Mouse (Mus musculus): ENCODE data around the gene Pard6a. TPM values are rescaled to one million over a fixed set of nuclear protein-coding genes. Genes with fewer than 3 reads are reported as not detected.

The Pard6a gene
- polyA plus RNA-seq, 1 experiment from 2014 or later: 10.9 TPM

GRCm38 (mm10) chr8:105695080-105695780 lies 5.7 kb upstream of the Pard6a start:
- Histone ChIP-seq H3K9ac (ENCODE audit: low read depth, low read length) (no peak overlapping the region), H3K4me1 (ENCODE audit: control insufficient read depth, insufficient read depth, low read length) (peaks cover 14% of the 10 kb centered on the region), H3K36me3 (ENCODE audit: control insufficient read depth, insufficient read depth, low read length) (peaks cover 3% of the 10 kb centered on the region; the same call in 1 of the 2 replicates), H3K9me3 (replicated peaks; ENCODE audit: control insufficient read depth, low read length) (no peaks in the 10 kb centered on the region), H3K4me3 (ENCODE audit: low read depth, low read length) (no peak overlapping the region), H3K27me3 (ENCODE audit: control insufficient read depth, insufficient read depth, low read length) (peaks cover 21% of the 10 kb centered on the region), H3K4me2 (no peak overlapping the region), H3K27ac (ENCODE audit: low read depth, low read length) (no peak overlapping the region)
- 72% methylated on average over 30 of the region's 30 CpGs for WGBS (ENCODE audit: insufficient replicate concordance)
- no peak for ATAC-seq (replicated peaks; ENCODE audit: insufficient number of reproducible peaks, low FRiP score, low TSS enrichment)

GRCm38 (mm10) chr8:105697196-105697780 lies 3.7 kb upstream of the Pard6a start:
- H3K4me2 ChIP-seq: no peak overlapping the region
- H3K4me1 ChIP-seq (ENCODE audit: control insufficient read depth, insufficient read depth, low read length): peaks cover 23% of the 10 kb centered on the region
- no peak overlapping the region for H3K4me3 ChIP-seq (ENCODE audit: low read depth, low read length)
- peaks cover 3% of the 10 kb centered on the region; the same call in 1 of the 2 replicates for H3K36me3 ChIP-seq (ENCODE audit: control insufficient read depth, insufficient read depth, low read length)
- 87% methylated on average over 17 of the region's 17 CpGs for WGBS (ENCODE audit: insufficient replicate concordance)
- H3K9me3 ChIP-seq (replicated peaks; ENCODE audit: control insufficient read depth, low read length): no peaks in the 10 kb centered on the region
- H3K27me3 ChIP-seq (ENCODE audit: control insufficient read depth, insufficient read depth, low read length): peaks cover 15% of the 10 kb centered on the region
- no peak overlapping the region for H3K9ac ChIP-seq (ENCODE audit: low read depth, low read length)
- no peak overlapping the region for H3K27ac ChIP-seq (ENCODE audit: low read depth, low read length)
- ATAC-seq (replicated peaks; ENCODE audit: insufficient number of reproducible peaks, low FRiP score, low TSS enrichment): no peak

- no peak overlapping the region for H3K9ac ChIP-seq (ENCODE audit: low read depth, low read length)
- ATAC-seq (replicated peaks; ENCODE audit: insufficient number of reproducible peaks, low FRiP score, low TSS enrichment): no peak
- 89% methylated on average over 5 of the region's 5 CpGs for WGBS (ENCODE audit: insufficient replicate concordance)
Observed at GRCm38 (mm10) chr8:105698734-105699133, 2.2 kb upstream of the Pard6a start.

GRCm38 (mm10) chr8:105699488-105700215 lies 1.3 kb upstream of the Pard6a start:
- WGBS (ENCODE audit: insufficient replicate concordance): 88% methylated on average over 11 of the region's 11 CpGs
- H3K9me3 ChIP-seq (replicated peaks; ENCODE audit: control insufficient read depth, low read length): no peaks in the 10 kb centered on the region
- peak overlapping the region; percentile 98 for H3K4me2 ChIP-seq
- no peak for ATAC-seq (replicated peaks; ENCODE audit: insufficient number of reproducible peaks, low FRiP score, low TSS enrichment)
- H3K27ac ChIP-seq (ENCODE audit: low read depth, low read length): no peak overlapping the region
- H3K36me3 ChIP-seq (ENCODE audit: control insufficient read depth, insufficient read depth, low read length): peaks cover 3% of the 10 kb centered on the region; the same call in 1 of the 2 replicates
- peak overlapping the region; percentile 69 for H3K4me3 ChIP-seq (ENCODE audit: low read depth, low read length)
- H3K4me1 ChIP-seq (ENCODE audit: control insufficient read depth, insufficient read depth, low read length): peaks cover 13% of the 10 kb centered on the region
- H3K27me3 ChIP-seq (ENCODE audit: control insufficient read depth, insufficient read depth, low read length): peaks cover 6% of the 10 kb centered on the region
- H3K9ac ChIP-seq (ENCODE audit: low read depth, low read length): peak overlapping the region; percentile 77

More at GRCm38 (mm10) chr8:105698734-105699133, 2.2 kb upstream of the Pard6a start:
- no peaks in the 10 kb centered on the region for H3K9me3 ChIP-seq (replicated peaks; ENCODE audit: control insufficient read depth, low read length)
- no peak overlapping the region for H3K4me2 ChIP-seq
- H3K4me3 ChIP-seq (ENCODE audit: low read depth, low read length): no peak overlapping the region
- peaks cover 21% of the 10 kb centered on the region for H3K4me1 ChIP-seq (ENCODE audit: control insufficient read depth, insufficient read depth, low read length)
- peaks cover 13% of the 10 kb centered on the region for H3K27me3 ChIP-seq (ENCODE audit: control insufficient read depth, insufficient read depth, low read length)
- peaks cover 3% of the 10 kb centered on the region; the same call in 1 of the 2 replicates for H3K36me3 ChIP-seq (ENCODE audit: control insufficient read depth, insufficient read depth, low read length)
- no peak overlapping the region for H3K27ac ChIP-seq (ENCODE audit: low read depth, low read length)

- Histone ChIP-seq H3K27ac (ENCODE audit: low read depth, low read length) (peak overlapping the region; percentile 90), H3K36me3 (ENCODE audit: control insufficient read depth, insufficient read depth, low read length) (peaks cover 3% of the 10 kb centered on the region; the same call in 1 of the 2 replicates), H3K4me3 (ENCODE audit: low read depth, low read length) (peak overlapping the region; percentile 69), H3K27me3 (ENCODE audit: control insufficient read depth, insufficient read depth, low read length) (no peaks in the 10 kb centered on the region), H3K9ac (ENCODE audit: low read depth, low read length) (peak overlapping the region; percentile 77), H3K9me3 (replicated peaks; ENCODE audit: control insufficient read depth, low read length) (no peaks in the 10 kb centered on the region), H3K4me1 (ENCODE audit: control insufficient read depth, insufficient read depth, low read length) (peaks cover 13% of the 10 kb centered on the region), H3K4me2 (peak overlapping the region; percentile 98)
- ATAC-seq (replicated peaks; ENCODE audit: insufficient number of reproducible peaks, low FRiP score, low TSS enrichment): peak; percentile 28
- WGBS (ENCODE audit: insufficient replicate concordance): 0% methylated on average over 21 of the region's 21 CpGs
Observed at GRCm38 (mm10) chr8:105700566-105700965, 382 bp upstream of the Pard6a start.

- peak overlapping the region; percentile 77 for H3K9ac ChIP-seq (ENCODE audit: low read depth, low read length)
Observed at GRCm38 (mm10) chr8:105702001-105702401, 1.1 kb downstream of the Pard6a start.

GRCm38 (mm10) chr8:105702731-105703415 lies 1.9 kb downstream of the Pard6a start:
- Histone ChIP-seq H3K9me3 (replicated peaks; ENCODE audit: control insufficient read depth, low read length) (no peaks in the 10 kb centered on the region), H3K9ac (ENCODE audit: low read depth, low read length) (no peak overlapping the region), H3K4me2 (no peak overlapping the region), H3K36me3 (ENCODE audit: control insufficient read depth, insufficient read depth, low read length) (peaks cover 3% of the 10 kb centered on the region; the same call in 1 of the 2 replicates), H3K4me3 (ENCODE audit: low read depth, low read length) (no peak overlapping the region), H3K27me3 (ENCODE audit: control insufficient read depth, insufficient read depth, low read length) (no peaks in the 10 kb centered on the region), H3K4me1 (ENCODE audit: control insufficient read depth, insufficient read depth, low read length) (peaks cover 16% of the 10 kb centered on the region), H3K27ac (ENCODE audit: low read depth, low read length) (no peak overlapping the region)
- 89% methylated on average over 24 of the region's 24 CpGs for WGBS (ENCODE audit: insufficient replicate concordance)
- ATAC-seq (replicated peaks; ENCODE audit: insufficient number of reproducible peaks, low FRiP score, low TSS enrichment): no peak

More at GRCm38 (mm10) chr8:105702001-105702401, 1.1 kb downstream of the Pard6a start:
- WGBS (ENCODE audit: insufficient replicate concordance): 56% methylated on average over 18 of the region's 18 CpGs
- Histone ChIP-seq H3K4me3 (ENCODE audit: low read depth, low read length) (peak overlapping the region; percentile 69), H3K27me3 (ENCODE audit: control insufficient read depth, insufficient read depth, low read length) (no peaks in the 10 kb centered on the region), H3K9me3 (replicated peaks; ENCODE audit: control insufficient read depth, low read length) (no peaks in the 10 kb centered on the region), H3K36me3 (ENCODE audit: control insufficient read depth, insufficient read depth, low read length) (peaks cover 3% of the 10 kb centered on the region; the same call in 1 of the 2 replicates), H3K4me2 (peak overlapping the region; percentile 98), H3K27ac (ENCODE audit: low read depth, low read length) (no peak overlapping the region), H3K4me1 (ENCODE audit: control insufficient read depth, insufficient read depth, low read length) (peaks cover 14% of the 10 kb centered on the region)
- no peak for ATAC-seq (replicated peaks; ENCODE audit: insufficient number of reproducible peaks, low FRiP score, low TSS enrichment)

All from heart, embryonic 11.5 days (tissue).